Mouse (Mus musculus): ENCODE measurements around the gene Gm21954. TPM values are rescaled to one million over a fixed set of nuclear protein-coding genes. Genes with fewer than 3 reads are reported as not detected.

Gm21954 gene
- total RNA-seq (2022): not detected

GRCm38 (mm10) chr3:55472110-55472509 is at the start of gene Gm21954:
Gene Gm21954 (minus strand): TSS chr3:55472210.
- DNase-seq (ENCODE audit: low spot score in 2 of 2): no peak

GRCm38 (mm10) chr3:55521776-55522175 is 49.8 kb upstream of the Gm21954 start:
- DNase-seq (ENCODE audit: low spot score in 2 of 2): peak in 1 of 2 experiments; percentile 65

DNA sequence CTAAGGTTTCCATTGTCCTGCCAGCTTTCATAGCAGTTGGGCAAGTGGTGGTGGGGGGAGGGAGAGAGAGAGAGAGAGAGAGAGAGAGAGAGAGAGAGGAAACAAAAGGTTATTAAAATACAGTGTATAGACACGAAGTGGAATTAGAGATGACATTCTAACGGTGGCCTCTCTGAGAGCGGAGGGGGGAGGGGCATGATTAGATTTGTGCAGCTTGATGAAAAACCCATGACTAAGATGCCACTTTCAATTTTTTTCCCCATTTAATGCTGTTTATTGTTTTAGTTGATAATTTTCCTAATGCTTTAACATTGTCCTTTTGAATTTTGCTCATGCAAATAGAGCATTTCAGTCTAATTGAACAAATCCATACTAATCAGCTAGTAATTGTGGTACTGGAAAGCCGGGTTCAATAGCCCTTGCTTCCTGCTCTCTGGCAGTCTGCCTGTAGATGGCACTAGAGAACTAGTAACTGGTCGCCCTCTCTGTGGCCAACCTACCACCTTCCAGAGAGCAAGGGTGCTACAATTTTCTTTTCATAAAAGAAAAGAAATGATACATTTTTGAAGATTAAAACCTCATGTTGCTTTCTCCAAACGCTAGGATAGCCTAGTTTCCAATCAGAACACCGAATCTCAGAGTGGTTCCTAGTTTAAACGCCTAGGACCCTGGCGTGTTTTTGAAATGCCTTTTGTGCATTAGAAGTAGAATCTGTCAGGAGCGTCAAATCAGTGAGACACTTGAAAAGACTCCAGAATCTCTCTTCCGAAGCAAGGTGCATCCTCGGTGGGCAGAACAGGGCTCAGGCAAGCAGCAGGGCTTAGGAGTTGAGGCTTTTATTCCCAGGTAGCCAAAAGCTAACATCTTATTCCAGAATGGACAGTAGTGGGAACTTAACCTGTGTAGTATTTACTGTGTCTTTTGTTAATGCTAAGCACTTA is 48.5 kb upstream of the Gm21954 start:
- peak in 1 of 2 experiments; percentile 78 for DNase-seq (ENCODE audit: low spot score in 2 of 2)

- DNase-seq (ENCODE audit: low spot score in 2 of 2): no peak
These were observed 45.5 kb upstream of the Gm21954 start for GRCm38 (mm10) chr3:55517454-55518014.

DNA sequence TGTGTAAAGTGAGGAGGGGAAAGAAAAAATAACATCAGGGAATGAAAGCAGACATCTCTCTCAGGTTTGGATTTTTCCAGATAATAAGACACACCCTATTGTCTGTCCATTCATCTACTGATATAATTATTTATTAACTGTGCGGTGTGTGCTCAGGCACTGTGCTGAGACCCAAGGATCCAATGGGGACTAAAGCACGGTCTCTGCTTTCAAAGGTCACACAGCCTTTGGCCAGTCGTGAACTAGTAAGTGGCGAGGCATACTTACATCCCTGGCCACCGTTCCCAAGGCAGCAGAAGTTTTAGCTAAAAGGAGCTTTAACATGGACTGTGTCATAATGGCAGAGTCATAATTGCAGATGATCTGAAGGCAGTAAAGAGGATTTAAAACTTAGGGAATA is 44.0 kb upstream of the Gm21954 start:
- no peak for DNase-seq (ENCODE audit: low spot score in 2 of 2)

GRCm38 (mm10) chr3:55511658-55512057 is 39.6 kb upstream of the Gm21954 start:
- no peak for DNase-seq (ENCODE audit: low spot score in 2 of 2)

DNA sequence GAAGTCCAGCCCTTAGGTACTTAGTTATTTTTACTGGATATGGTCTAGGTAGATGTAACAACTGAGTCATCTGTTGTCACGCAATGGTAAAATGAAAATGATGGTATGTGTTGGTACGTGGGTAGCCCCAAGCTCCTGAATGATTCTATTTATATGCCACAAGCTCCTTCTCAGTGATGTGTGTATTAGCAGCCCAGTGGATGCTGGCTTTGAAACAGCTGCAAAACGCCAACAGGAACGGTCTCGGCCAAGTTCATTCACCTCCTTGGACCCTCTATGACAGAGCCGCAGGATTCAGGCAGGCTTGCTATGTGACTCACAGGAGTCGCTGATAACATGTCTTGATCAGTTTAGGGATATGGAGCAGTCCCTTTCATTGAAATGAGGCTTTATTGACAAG is 38.2 kb upstream of the Gm21954 start:
- no peak for DNase-seq (ENCODE audit: low spot score in 2 of 2)

DNA sequence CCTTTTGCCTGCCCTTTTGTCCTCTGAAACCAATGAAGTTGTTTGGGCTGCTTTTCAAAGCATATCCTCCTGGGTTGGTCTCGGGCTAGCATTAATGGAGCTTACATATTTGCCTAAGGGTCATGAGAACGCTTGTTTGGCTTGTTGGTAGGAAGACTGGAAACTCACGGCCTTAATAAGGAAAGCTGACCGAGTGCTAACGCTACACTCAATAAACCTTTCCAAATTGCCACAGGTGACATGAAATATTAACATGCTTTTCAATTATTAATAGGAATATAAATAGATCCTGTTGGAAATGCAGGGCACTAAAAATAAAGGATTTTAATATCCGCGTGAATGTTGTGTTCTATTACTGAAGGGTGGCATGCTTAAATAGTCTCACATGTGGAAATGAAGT is 27.3 kb upstream of the Gm21954 start:
- no peak for DNase-seq (ENCODE audit: low spot score in 2 of 2)

DNA sequence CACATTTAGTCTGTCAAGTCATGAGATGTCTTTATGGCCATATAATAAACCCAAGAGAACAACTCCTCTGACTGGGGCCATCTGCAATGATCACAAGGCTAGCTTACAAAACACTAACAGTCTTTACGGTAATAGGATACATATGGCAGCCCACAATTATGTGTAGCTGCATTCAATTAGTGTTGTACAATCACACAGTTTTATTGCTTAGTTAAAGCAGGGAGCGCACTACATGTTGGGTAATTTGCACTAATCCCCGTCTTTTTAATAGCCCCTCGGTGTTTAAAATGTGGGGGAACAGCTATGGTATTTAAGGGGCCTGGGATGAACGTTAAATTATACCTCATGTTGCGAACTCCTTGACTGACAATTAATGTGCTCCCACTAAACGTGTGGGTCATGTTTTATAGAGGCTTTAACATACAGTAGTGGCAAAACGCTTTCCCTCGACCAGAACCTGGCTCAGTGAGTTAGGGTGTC is 24.5 kb upstream of the Gm21954 start:
- DNase-seq (ENCODE audit: low spot score in 2 of 2): no peak

GRCm38 (mm10) chr3:55495866-55496265 is 23.9 kb upstream of the Gm21954 start:
- no peak for DNase-seq (ENCODE audit: low spot score in 2 of 2)

GRCm38 (mm10) chr3:55495231-55495630 is 23.2 kb upstream of the Gm21954 start:
- no peak for DNase-seq (ENCODE audit: low spot score in 2 of 2)

- DNase-seq (ENCODE audit: low spot score in 2 of 2): no peak
These were observed 22.3 kb upstream of the Gm21954 start for GRCm38 (mm10) chr3:55494348-55494747.

GRCm38 (mm10) chr3:55492021-55492420 is 20.0 kb upstream of the Gm21954 start:
- DNase-seq (ENCODE audit: low spot score in 2 of 2): no peak

DNA sequence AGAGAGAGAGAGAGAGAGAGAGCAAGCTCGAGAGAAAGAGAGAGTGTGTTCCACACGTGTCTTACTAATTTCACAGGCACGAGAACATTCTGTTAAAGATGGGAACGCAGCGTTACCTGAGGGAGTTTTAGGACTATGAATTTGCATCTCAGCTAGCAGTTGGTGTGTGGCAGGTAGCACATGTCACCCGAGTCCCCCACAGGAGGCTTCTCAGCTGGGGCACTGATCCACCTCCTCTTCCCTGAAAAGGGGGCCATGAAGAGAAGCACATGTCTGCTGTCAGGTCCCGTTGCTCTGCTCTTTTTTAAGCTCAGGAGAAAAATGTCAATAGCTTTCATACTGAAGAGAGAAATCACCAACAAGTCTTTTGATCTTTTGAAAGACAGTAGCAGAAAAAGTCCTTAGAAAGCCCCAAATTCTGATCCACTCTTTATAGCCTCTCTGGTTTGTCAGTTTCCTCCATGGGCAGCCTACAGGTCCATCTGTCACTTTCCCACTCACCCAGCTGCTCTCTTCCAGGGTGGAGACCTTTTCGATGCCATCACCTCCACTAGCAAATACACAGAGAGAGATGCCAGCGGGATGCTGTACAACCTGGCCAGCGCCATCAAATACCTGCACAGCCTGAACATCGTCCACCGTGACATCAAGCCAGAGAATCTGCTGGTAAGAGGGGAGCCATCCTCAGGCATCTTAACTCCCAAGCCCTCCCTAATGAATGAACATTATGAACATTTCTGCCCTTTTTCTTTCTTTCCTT is 17.4 kb upstream of the Gm21954 start:
- DNase-seq (ENCODE audit: low spot score in 2 of 2): no peak

GRCm38 (mm10) chr3:55483328-55483727 is 11.3 kb upstream of the Gm21954 start:
- no peak for DNase-seq (ENCODE audit: low spot score in 2 of 2)

DNA sequence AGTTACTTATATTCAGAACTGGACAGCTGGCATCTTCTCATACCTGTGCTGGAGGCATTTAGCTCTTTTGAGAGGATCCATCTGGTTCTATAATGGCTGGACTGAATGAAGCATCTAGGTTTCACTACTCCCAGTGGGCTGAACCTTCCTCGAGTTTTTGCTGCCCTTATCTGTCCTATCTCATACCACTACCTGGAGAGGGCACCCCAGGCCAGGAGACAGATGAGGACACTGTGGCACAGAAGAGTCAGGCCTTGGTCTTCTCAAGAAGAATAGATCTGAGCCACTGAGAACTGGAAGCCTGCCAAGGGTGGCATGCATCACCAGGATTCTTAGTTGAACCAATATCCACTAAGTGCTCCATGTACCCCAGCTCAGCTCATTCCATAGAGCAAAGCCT is 9.1 kb upstream of the Gm21954 start:
- no peak for DNase-seq (ENCODE audit: low spot score in 2 of 2)

GRCm38 (mm10) chr3:55479306-55479705 is 7.3 kb upstream of the Gm21954 start:
- DNase-seq (ENCODE audit: low spot score in 2 of 2): no peak

DNA sequence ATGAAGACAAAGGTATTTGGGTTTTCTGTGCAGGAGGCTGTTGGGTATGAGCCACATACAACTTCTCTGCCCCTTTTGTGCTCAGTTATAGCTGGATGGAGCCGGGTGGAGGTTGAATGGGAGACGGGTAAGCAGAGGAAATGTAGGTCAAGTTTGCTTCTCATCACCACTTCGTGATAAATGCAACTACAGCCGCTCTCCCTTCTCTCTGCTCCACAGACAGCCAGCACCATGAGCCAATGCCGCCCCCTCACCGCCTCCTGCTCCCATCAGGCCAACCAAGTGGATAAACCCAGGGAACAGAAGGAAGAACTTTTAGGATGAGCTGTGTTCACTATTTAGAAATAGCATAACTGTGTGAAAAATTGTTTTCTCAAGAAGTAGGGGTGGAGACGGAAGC is 4.7 kb upstream of the Gm21954 start:
- peak; percentile 83 to 86 for DNase-seq (ENCODE audit: low spot score in 2 of 2)

DNA sequence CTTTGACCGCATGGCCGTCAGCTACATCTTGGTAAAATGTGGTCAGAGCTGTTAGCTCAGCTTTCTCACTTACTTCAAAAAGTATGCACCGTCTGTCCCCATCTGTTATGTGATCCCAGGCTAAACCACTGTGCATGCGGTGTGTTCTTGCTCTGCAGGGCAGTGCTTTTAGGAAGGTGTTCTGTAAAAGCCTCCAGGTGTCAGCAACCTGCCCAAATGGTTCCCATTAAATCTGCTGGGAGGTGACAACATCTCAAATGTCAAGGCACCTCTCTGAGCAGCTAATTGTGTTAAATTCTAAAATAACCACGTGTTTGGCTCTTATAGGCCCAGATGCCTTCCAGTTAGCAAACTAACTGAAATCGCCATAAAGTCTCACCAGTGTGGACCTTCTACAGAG is 1.1 kb upstream of the Gm21954 start:
- no peak for DNase-seq (ENCODE audit: low spot score in 2 of 2)

GRCm38 (mm10) chr3:55466348-55466747 is 5.7 kb downstream of the Gm21954 start:
- DNase-seq (ENCODE audit: low spot score in 2 of 2): peak in 1 of 2 experiments; percentile 57

GRCm38 (mm10) chr3:55465785-55466184 is 6.2 kb downstream of the Gm21954 start:
- peak; percentile 50 to 58 for DNase-seq (ENCODE audit: low spot score in 2 of 2)

DNA sequence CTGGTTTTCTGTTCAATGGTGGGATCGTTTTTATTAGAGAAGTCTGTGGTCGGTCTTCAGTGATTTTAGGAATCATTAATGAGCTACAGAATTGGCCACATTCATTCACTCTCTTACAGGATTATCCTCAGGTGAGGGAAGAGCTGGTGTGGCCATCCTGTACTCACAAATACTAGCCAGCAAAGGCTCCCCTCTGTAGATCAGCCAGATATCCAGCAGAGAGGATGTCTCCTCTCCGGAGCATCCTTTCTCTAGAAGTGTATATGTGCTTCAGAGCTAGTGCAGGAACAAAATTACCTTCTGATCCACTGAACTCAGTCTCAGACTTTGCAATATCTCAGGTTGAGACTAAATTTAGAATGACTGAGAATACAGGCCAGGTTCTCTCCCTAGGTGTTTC is 7.8 kb downstream of the Gm21954 start:
- DNase-seq (ENCODE audit: low spot score in 2 of 2): peak in 1 of 2 experiments; percentile 1
